Mouse (Mus musculus) stomach, postnatal 0 days (tissue): ENCODE results near the gene Col4a4. TPM values are rescaled to one million over a fixed set of nuclear protein-coding genes. Genes with fewer than 3 reads are reported as not detected.
A peak's percentile ranks its signal among the peaks of the same experiment; 100 is the strongest.

Source experiments
- ATAC-seq: fragments of 200-750 bp; cut with Nextera tagmentation; 2 replicates; pipeline ENCODE4 v1.8.0; 2017; ENCODE audit not compliant: low FRiP score, low TSS enrichment
- DNase-seq: peaks from one replicate; pipeline ENCODE4 v3.0.0-alpha.2; 2016; ENCODE audit warnings: low spot score
- H3K27ac ChIP-seq: fragments of 300-500 bp; sonication (generic); replicated peaks from 2 replicates; pipeline ENCODE4 v1.5.1; 2014; ENCODE audit warnings: mild to moderate bottlenecking, control low read depth
- H3K27me3 ChIP-seq: fragments of 300-500 bp; sonication (generic); 2 replicates; pipeline ENCODE4 v1.6.1; 2014; ENCODE audit warnings: low read length; ENCODE audit not compliant: control insufficient read depth, insufficient read depth
- H3K36me3 ChIP-seq: fragments of 300-500 bp; sonication (generic); 2 replicates; pipeline ENCODE4 v1.6.1; 2014; ENCODE audit warnings: low read length, mixed read lengths; ENCODE audit not compliant: control insufficient read depth, insufficient read depth
- H3K4me1 ChIP-seq: fragments of 300-500 bp; sonication (generic); replicated peaks from 2 replicates; pipeline ENCODE4 v1.6.1; 2014; ENCODE audit warnings: antibody characterized with exemption; ENCODE audit not compliant: control insufficient read depth, insufficient read depth
- H3K4me2 ChIP-seq: fragments of 300-500 bp; sonication (generic); replicated peaks from 2 replicates; pipeline ENCODE4 v1.6.1; 2014; ENCODE audit warnings: low read depth, mild to moderate bottlenecking, control low read depth, moderate library complexity
- H3K4me3 ChIP-seq: fragments of 300-500 bp; sonication (generic); 2 replicates; pipeline ENCODE4 v1.5.1; 2014; ENCODE audit warnings: low read depth, low read length, control low read depth
- H3K9ac ChIP-seq: fragments of 300-500 bp; sonication (generic); 2 replicates; pipeline ENCODE4 v1.6.1; 2014; ENCODE audit warnings: mild to moderate bottlenecking, low read length, control low read depth, mixed read lengths
- H3K9me3 ChIP-seq: fragments of 300-500 bp; sonication (generic); 2 replicates; pipeline ENCODE4 v1.6.1; 2016; ENCODE audit warnings: low read length; ENCODE audit not compliant: control insufficient read depth
- CTCF ChIP-seq: IDR thresholded peaks from 2 replicates; pipeline ENCODE4 v1.5.1; 2016; ENCODE audit warnings: antibody characterized with exemption, low read depth, mild to moderate bottlenecking, moderate library complexity
- EP300 ChIP-seq: optimal IDR thresholded peaks from 2 replicates; pipeline ENCODE3; 2016; ENCODE audit warnings: antibody characterized with exemption
- WGBS: fragments of 180-500 bp; shearing (Covaris S2); extraction: QIAGEN DNeasy Blood & Tissue Kit; methylation state at CpG from one replicate; pipeline ENCODE4 v1.1.7; 2014; 5-methylcytosine and 5-hydroxymethylcytosine counted together
- polyA plus RNA-seq: library from polyadenylated mRNA; unstranded; fragments of >200 nt; fragmentation: Nextera tagmentation; extraction: Ambion mirVana; gene quantifications from 2 replicates; pipeline ENCODE4 v1.2.1, GENCODE M21; 2015

The Col4a4 gene
- polyA plus RNA-seq, 1 experiment from 2014 or later, result 0.61 TPM

GRCm38 (mm10) chr1:82437273-82437672 is 149.4 kb downstream of the Col4a4 start:
- no peak overlapping the region for H3K4me2 ChIP-seq
- ATAC-seq (no peak), DNase-seq (no peak)
- H3K9ac ChIP-seq, result no peak overlapping the region
- TF ChIP-seq CTCF, result no peak
- TF ChIP-seq EP300, result no peak
- no peaks in the 10 kb centered on the region for H3K9me3 ChIP-seq
- H3K36me3 ChIP-seq, result no peaks in the 10 kb centered on the region
- WGBS, result 85% methylated on average over 3 of the region's 3 CpGs
- H3K4me3 ChIP-seq, result no peak overlapping the region
- H3K27me3 ChIP-seq, result no peaks in the 10 kb centered on the region
- no peaks in the 10 kb centered on the region for H3K4me1 ChIP-seq
- no peak overlapping the region for H3K27ac ChIP-seq

- no peak overlapping the region for H3K9ac ChIP-seq
- H3K27me3 ChIP-seq, result no peaks in the 10 kb centered on the region
- WGBS, result 67% methylated on average over 5 of the region's 5 CpGs
- no peaks in the 10 kb centered on the region for H3K4me1 ChIP-seq
- ATAC-seq, result no peak
- H3K4me3 ChIP-seq, result no peak overlapping the region
- H3K9me3 ChIP-seq, result no peaks in the 10 kb centered on the region
- no peaks in the 10 kb centered on the region for H3K36me3 ChIP-seq
- H3K27ac ChIP-seq, result no peak overlapping the region
- H3K4me2 ChIP-seq, result no peak overlapping the region
- DNase-seq, result no peak
- TF ChIP-seq EP300 (no peak), CTCF (no peak)
Observed at GRCm38 (mm10) chr1:82433649-82434005, 153.0 kb downstream of the Col4a4 start.

GRCm38 (mm10) chr1:82432919-82433648 is 153.6 kb downstream of the Col4a4 start:
- Histone ChIP-seq H3K36me3 (no peaks in the 10 kb centered on the region), H3K27me3 (no peaks in the 10 kb centered on the region), H3K9ac (no peak overlapping the region), H3K4me2 (no peak overlapping the region), H3K27ac (no peak overlapping the region), H3K4me1 (no peaks in the 10 kb centered on the region), H3K9me3 (no peaks in the 10 kb centered on the region), H3K4me3 (no peak overlapping the region)
- TF ChIP-seq EP300, result no peak
- peak; percentile 98 for TF ChIP-seq CTCF
- WGBS, result 56% methylated on average over 15 of the region's 15 CpGs
- DNase-seq (peak; percentile 67), ATAC-seq (peak; percentile 55; the same call in 1 of the 2 replicates)

- DNase-seq, result peak; percentile 72
- 3% methylated on average over 1 of the region's 1 CpGs for WGBS
Observed at GRCm38 (mm10) chr1:82429061-82429460, 157.6 kb downstream of the Col4a4 start.

GRCm38 (mm10) chr1:82427729-82428128 is 158.9 kb downstream of the Col4a4 start:
- 86% methylated on average over 5 of the region's 5 CpGs for WGBS
- Histone ChIP-seq H3K9me3 (no peaks in the 10 kb centered on the region), H3K4me1 (no peaks in the 10 kb centered on the region), H3K27ac (no peak overlapping the region), H3K9ac (no peak overlapping the region), H3K4me3 (no peak overlapping the region), H3K36me3 (no peaks in the 10 kb centered on the region), H3K27me3 (no peaks in the 10 kb centered on the region), H3K4me2 (no peak overlapping the region)
- no peak for DNase-seq
- TF ChIP-seq CTCF (no peak), EP300 (no peak)
- ATAC-seq, result no peak

More at GRCm38 (mm10) chr1:82429061-82429460, 157.6 kb downstream of the Col4a4 start:
- Histone ChIP-seq H3K4me1 (no peaks in the 10 kb centered on the region), H3K4me3 (no peak overlapping the region), H3K9ac (no peak overlapping the region), H3K27me3 (no peaks in the 10 kb centered on the region), H3K27ac (peak overlapping the region; percentile 50; the same call in 1 of the 2 replicates), H3K4me2 (no peak overlapping the region), H3K36me3 (no peaks in the 10 kb centered on the region), H3K9me3 (no peaks in the 10 kb centered on the region)
- TF ChIP-seq EP300 (peak; percentile 95), CTCF (no peak)
- ATAC-seq, result peak; percentile 93

GRCm38 (mm10) chr1:82415641-82416040 is 171.0 kb downstream of the Col4a4 start:
- ATAC-seq (no peak), DNase-seq (no peak)
- Histone ChIP-seq H3K36me3 (no peaks in the 10 kb centered on the region), H3K4me3 (no peak overlapping the region), H3K27ac (no peak overlapping the region), H3K9ac (no peak overlapping the region), H3K4me2 (no peak overlapping the region), H3K27me3 (no peaks in the 10 kb centered on the region), H3K4me1 (no peaks in the 10 kb centered on the region), H3K9me3 (no peaks in the 10 kb centered on the region)
- WGBS, result 82% methylated on average over 4 of the region's 4 CpGs
- no peak for TF ChIP-seq CTCF
- TF ChIP-seq EP300, result no peak
